Mouse (Mus musculus) G1E (cell line): ENCODE data around the gene Chrnb2.

Experiments used
- CTCF ChIP-seq: IDR thresholded peaks from 2 replicates; pipeline ENCODE4 v1.5.1; 2012; ENCODE audit warnings: low read depth, low read length, inconsistent platforms, mixed read lengths
- GATA1 ChIP-seq: IDR thresholded peaks from 2 replicates; pipeline ENCODE4 v1.6.1; 2012; ENCODE audit warnings: borderline replicate concordance, low read length, inconsistent platforms, mixed read lengths
- GATA2 ChIP-seq: IDR thresholded peaks from 2 replicates; pipeline ENCODE4 v1.6.1; 2012; ENCODE audit warnings: low read depth, low read length, inconsistent platforms, borderline replicate concordance
- POLR2AphosphoS5 ChIP-seq: IDR thresholded peaks from 2 replicates; pipeline ENCODE4 v1.6.1; 2012; ENCODE audit warnings: low read depth, low read length, inconsistent platforms; ENCODE audit not compliant: insufficient replicate concordance

DNA sequence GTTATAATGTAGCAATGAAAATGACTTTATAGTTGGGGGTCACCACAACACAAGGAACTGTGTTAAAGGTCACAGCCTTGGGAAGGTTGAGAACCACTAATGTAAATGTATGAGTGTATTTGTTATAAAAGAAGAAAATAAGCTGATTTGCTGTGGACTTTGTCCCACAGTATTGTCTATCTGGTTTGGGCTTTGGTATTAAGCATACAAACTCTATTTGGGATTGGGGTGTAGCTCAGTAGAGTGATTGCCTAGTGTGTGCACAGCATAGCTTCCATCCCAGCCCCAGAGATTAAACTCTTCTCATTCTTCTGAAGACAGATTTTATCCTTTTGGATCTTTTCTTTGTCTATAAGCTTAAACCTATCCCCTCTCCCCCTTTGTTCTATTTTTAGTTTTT is 42.4 kb downstream of the Chrnb2 start:
- TF ChIP-seq POLR2AphosphoS5 (no peak), CTCF (no peak), GATA1 (no peak), GATA2 (no peak)
